Mouse (Mus musculus): Measurements from ENCODE around the gene Phactr3.

The Phactr3 gene

GRCm38 (mm10) chr2:178196038-178196437 lies 77.3 kb downstream of the Phactr3 start:
- DNase-seq (ENCODE audit: low spot score) = no peak

GRCm38 (mm10) chr2:178197542-178197941 lies 78.8 kb downstream of the Phactr3 start:
- DNase-seq (ENCODE audit: low spot score) = no peak

GRCm38 (mm10) chr2:178204455-178204854 lies 85.7 kb downstream of the Phactr3 start:
- DNase-seq (ENCODE audit: low spot score) = no peak

GRCm38 (mm10) chr2:178208186-178208600 lies 89.4 kb downstream of the Phactr3 start:
- no peak for DNase-seq (ENCODE audit: low spot score)

GRCm38 (mm10) chr2:178213826-178214225 lies 95.1 kb downstream of the Phactr3 start:
- DNase-seq (ENCODE audit: low spot score) = no peak

GRCm38 (mm10) chr2:178214531-178214930 lies 95.8 kb downstream of the Phactr3 start:
- no peak for DNase-seq (ENCODE audit: low spot score)

GRCm38 (mm10) chr2:178218461-178218860 lies 99.7 kb downstream of the Phactr3 start:
- no peak for DNase-seq (ENCODE audit: low spot score)

- DNase-seq (ENCODE audit: low spot score) = no peak
Measured at GRCm38 (mm10) chr2:178219454-178220147, 100.8 kb downstream of the Phactr3 start.

- no peak for DNase-seq (ENCODE audit: low spot score)
Measured at GRCm38 (mm10) chr2:178220148-178220717, 101.5 kb downstream of the Phactr3 start.

- no peak for DNase-seq (ENCODE audit: low spot score)
Measured at GRCm38 (mm10) chr2:178221003-178221402, 102.2 kb downstream of the Phactr3 start.

- no peak for DNase-seq (ENCODE audit: low spot score)
Measured at GRCm38 (mm10) chr2:178229231-178229630, 110.5 kb downstream of the Phactr3 start.

GRCm38 (mm10) chr2:178233487-178233886 lies 114.7 kb downstream of the Phactr3 start:
- no peak for DNase-seq (ENCODE audit: low spot score)

- DNase-seq (ENCODE audit: low spot score) = no peak
Measured at GRCm38 (mm10) chr2:178237056-178237455, 118.3 kb downstream of the Phactr3 start.

GRCm38 (mm10) chr2:178238503-178238902 lies 119.7 kb downstream of the Phactr3 start:
- DNase-seq (ENCODE audit: low spot score) = no peak

- DNase-seq (ENCODE audit: low spot score) = no peak
Measured at GRCm38 (mm10) chr2:178240886-178241285, 122.1 kb downstream of the Phactr3 start.

- DNase-seq (ENCODE audit: low spot score) = no peak
Measured at GRCm38 (mm10) chr2:178241374-178241773, 122.6 kb downstream of the Phactr3 start.

- no peak for DNase-seq (ENCODE audit: low spot score)
Measured at GRCm38 (mm10) chr2:178242996-178243395, 124.2 kb downstream of the Phactr3 start.

- no peak for DNase-seq (ENCODE audit: low spot score)
Measured at GRCm38 (mm10) chr2:178244866-178245265, 126.1 kb downstream of the Phactr3 start.

GRCm38 (mm10) chr2:178245841-178246240 lies 127.1 kb downstream of the Phactr3 start:
- no peak for DNase-seq (ENCODE audit: low spot score)

- no peak for DNase-seq (ENCODE audit: low spot score)
Measured at GRCm38 (mm10) chr2:178246767-178247166, 128.0 kb downstream of the Phactr3 start.

GRCm38 (mm10) chr2:178247274-178247673 lies 128.5 kb downstream of the Phactr3 start:
- no peak for DNase-seq (ENCODE audit: low spot score)

- no peak for DNase-seq (ENCODE audit: low spot score)
Measured at GRCm38 (mm10) chr2:178257117-178257825, 138.5 kb downstream of the Phactr3 start.

- DNase-seq (ENCODE audit: low spot score) = no peak
Measured at GRCm38 (mm10) chr2:178257986-178258555, 139.3 kb downstream of the Phactr3 start.

All from ovary, postnatal 10 days (tissue).